Mouse (Mus musculus): Measurements from ENCODE around the gene Pde11a. TPM values are rescaled to one million over a fixed set of nuclear protein-coding genes. Genes with fewer than 3 reads are reported as not detected.

Gene Pde11a
- polyA plus RNA-seq, 1 experiment from 2014 or later, result 0.12 TPM

DNA sequence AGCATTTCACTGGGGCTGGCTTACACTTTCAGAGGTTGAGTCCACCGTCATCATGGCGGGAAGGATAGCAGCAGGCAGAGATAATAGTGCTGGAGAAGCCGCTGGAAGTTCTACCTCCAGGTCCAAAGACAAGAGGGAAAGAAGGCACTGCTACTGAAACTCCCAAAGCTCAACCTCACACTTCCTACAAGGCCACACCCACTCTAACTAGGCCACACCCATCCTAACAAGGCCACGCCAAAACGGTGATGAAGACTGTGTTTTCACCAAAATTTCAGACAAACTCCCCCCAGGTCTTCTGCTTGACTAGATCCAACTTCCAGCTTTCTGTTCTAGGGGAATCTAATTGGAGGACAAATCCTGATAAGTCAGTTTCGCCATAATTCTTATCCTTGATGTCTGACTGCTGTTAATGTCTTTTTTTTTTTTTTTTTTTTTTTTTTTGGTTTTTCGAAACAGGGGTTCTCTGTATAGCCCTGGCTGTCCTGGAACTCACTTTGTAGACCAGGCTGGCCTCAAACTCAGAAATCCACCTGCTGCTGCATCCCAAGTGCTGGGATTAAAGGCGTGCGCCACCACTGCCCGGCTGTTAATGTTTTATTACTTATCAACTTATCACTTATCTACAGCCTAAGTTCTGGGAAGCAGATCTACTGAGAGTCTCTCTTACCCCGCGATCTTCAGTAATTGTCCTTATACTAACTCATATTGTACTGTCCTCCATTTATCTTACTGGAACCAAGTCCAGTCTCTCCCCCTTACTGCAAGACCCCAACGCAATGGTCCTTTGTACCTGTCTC is 30.5 kb upstream of the Pde11a start:
- H3K4me3 ChIP-seq (ENCODE audit: low read depth, low read length), result no peak overlapping the region
- H3K9me3 ChIP-seq (ENCODE audit: control insufficient read depth, low read depth, low read length), result no peaks in the 10 kb centered on the region
- H3K4me1 ChIP-seq (ENCODE audit: control insufficient read depth, insufficient read depth, low read length), result peaks cover 5% of the 10 kb centered on the region; the same call in 1 of the 2 replicates
- H3K27ac ChIP-seq (ENCODE audit: low read length), result no peak overlapping the region
- WGBS, result 68% methylated on average over 13 of the region's 13 CpGs
- no peak for ATAC-seq (ENCODE audit: insufficient number of reproducible peaks, insufficient read depth, low FRiP score, low read depth)
- H3K4me2 ChIP-seq (replicated peaks; ENCODE audit: low read depth, low read length), result no peak overlapping the region
- peaks cover 14% of the 10 kb centered on the region for H3K36me3 ChIP-seq (ENCODE audit: control insufficient read depth, insufficient read depth, low read length)
- H3K27me3 ChIP-seq (ENCODE audit: control insufficient read depth, insufficient read depth, low read length), result no peaks in the 10 kb centered on the region
- no peak overlapping the region for H3K9ac ChIP-seq (replicated peaks; ENCODE audit: low read depth, low read length)

DNA sequence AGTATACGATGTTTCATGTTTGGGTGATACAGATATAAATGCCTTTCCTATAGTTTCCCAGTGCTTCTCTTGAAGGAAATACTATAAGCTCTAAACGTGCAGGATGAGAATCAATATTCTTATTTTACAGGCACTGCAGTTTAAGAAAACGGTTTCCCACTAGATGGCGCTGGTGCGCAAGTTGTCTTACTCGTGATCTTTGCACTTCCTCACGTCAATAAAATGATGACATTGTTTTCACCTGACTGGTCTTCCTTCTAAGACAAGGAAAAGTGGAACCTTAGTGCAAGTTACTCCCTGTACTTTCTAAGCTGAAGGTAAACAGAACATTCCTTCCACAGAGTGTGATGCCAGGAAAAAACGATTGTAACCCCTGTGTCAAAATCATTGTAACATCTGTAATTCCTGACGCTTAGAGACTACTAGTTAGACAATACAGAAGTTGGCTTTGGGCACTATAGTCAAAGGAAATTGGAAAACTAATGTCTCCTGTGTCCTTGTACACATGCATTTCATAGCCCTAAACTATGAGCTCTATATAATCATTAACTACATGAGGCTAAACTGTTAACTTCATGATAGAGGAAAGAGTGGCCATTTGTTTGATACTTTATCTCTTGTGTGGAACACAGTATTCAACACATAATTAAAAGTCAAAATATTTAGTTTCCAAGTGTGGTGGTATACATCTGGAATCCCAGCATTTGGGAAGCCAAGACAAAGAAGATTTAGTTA is 28.8 kb upstream of the Pde11a start:
- 12% methylated on average over 9 of the region's 9 CpGs for WGBS
- no peak for ATAC-seq (ENCODE audit: insufficient number of reproducible peaks, insufficient read depth, low FRiP score, low read depth)
- H3K4me1 ChIP-seq (ENCODE audit: control insufficient read depth, insufficient read depth, low read length), result peaks cover 5% of the 10 kb centered on the region; the same call in 1 of the 2 replicates

DNA sequence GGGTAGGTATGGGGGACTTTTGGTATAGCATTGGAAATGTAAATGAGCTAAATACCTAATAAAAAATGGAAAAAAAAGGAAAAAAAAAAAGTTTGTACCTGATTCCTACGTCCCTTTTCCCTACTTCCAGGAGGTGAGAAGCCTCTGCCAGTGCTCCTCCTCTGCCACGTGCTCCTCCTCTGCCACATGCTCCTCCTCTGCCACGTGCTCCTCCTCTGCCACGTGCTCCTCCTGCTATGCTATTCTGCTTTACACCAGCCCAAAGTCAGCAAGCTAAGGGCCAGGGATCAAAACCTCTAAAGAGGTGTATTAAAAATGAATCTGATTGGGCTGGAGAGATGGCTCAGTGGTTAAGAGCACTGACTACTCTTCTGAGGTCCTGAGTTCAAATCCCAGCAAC is 27.2 kb upstream of the Pde11a start:
- H3K9ac ChIP-seq (replicated peaks; ENCODE audit: low read depth, low read length), result no peak overlapping the region
- H3K36me3 ChIP-seq (ENCODE audit: control insufficient read depth, insufficient read depth, low read length), result no peaks in the 10 kb centered on the region
- H3K4me2 ChIP-seq (replicated peaks; ENCODE audit: low read depth, low read length), result no peak overlapping the region
- H3K4me3 ChIP-seq (ENCODE audit: low read depth, low read length), result no peak overlapping the region
- peaks cover under 1% of the 10 kb centered on the region; the same call in 1 of the 2 replicates for H3K4me1 ChIP-seq (ENCODE audit: control insufficient read depth, insufficient read depth, low read length)
- H3K9me3 ChIP-seq (ENCODE audit: control insufficient read depth, low read depth, low read length), result no peaks in the 10 kb centered on the region
- ATAC-seq (ENCODE audit: insufficient number of reproducible peaks, insufficient read depth, low FRiP score, low read depth), result no peak
- H3K27ac ChIP-seq (ENCODE audit: low read length), result no peak overlapping the region
- H3K27me3 ChIP-seq (ENCODE audit: control insufficient read depth, insufficient read depth, low read length), result no peaks in the 10 kb centered on the region
- 70% methylated on average over 4 of the region's 4 CpGs for WGBS

More for the DNA sequence above, 28.8 kb upstream of the Pde11a start:
- no peak overlapping the region for H3K4me2 ChIP-seq (replicated peaks; ENCODE audit: low read depth, low read length)
- H3K27ac ChIP-seq (ENCODE audit: low read length), result no peak overlapping the region
- H3K9ac ChIP-seq (replicated peaks; ENCODE audit: low read depth, low read length), result no peak overlapping the region
- H3K9me3 ChIP-seq (ENCODE audit: control insufficient read depth, low read depth, low read length), result no peaks in the 10 kb centered on the region
- no peaks in the 10 kb centered on the region for H3K27me3 ChIP-seq (ENCODE audit: control insufficient read depth, insufficient read depth, low read length)
- 0 out of 2 replicates have a peak, but pooled peaks cover 2% of the 10 kb centered on the region for H3K36me3 ChIP-seq (ENCODE audit: control insufficient read depth, insufficient read depth, low read length)
- H3K4me3 ChIP-seq (ENCODE audit: low read depth, low read length), result no peak overlapping the region

DNA sequence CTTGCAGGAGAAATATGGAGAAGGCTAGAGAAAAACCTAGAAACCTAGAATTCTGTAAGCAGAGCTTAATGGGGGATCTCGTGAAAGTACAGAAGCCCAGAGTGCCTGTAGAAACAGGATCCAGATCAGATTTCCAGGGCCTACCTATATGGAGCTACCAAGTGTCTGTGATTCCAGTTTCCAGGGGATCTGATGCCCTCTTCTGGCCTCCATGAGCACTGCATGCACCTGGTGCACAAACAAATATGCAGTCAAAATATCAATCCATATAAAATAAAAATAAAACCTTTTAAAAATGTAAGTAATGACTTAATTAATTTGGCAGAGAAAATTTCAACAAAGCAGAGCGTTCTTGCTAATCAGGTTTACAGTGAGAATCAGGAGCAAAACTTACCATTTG is 23.5 kb upstream of the Pde11a start:
- no peak for ATAC-seq (ENCODE audit: insufficient number of reproducible peaks, insufficient read depth, low FRiP score, low read depth)
- WGBS, result 45% methylated on average over 2 of the region's 2 CpGs

DNA sequence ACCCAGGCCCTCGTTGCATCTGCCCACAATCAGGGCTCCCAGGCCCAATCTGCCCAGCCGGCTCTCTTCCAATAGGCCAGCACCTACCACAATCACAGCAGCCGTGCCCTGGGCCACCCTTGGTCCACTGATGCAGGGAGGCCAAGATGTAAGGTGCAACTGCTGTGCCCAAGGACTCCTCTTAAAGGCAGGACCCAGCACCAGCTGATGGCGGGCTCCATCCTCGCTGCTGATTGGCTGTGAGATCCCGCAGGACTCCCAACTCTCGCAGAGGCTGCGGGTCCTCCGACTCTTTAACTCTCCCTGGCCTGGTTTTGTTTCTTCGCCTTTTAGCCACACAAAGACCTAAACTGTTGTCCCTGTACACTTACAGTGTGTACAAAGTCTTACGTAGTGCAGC is 21.7 kb upstream of the Pde11a start, which contains the start of gene Cyct:
Gene Cyct, minus strand, starts transcription at position 225 of the 400 bp plus-strand sequence.
- no peak within 1 kb of the TSS for H3K4me2 ChIP-seq (replicated peaks; ENCODE audit: low read depth, low read length)
- H3K27ac ChIP-seq (ENCODE audit: low read length), result no peak within 1 kb of the TSS
- H3K4me3 ChIP-seq (ENCODE audit: low read depth, low read length), result no peak within 1 kb of the TSS
- no peak for ATAC-seq (ENCODE audit: insufficient number of reproducible peaks, insufficient read depth, low FRiP score, low read depth)
- no peaks in the 10 kb centered on the region for H3K27me3 ChIP-seq (ENCODE audit: control insufficient read depth, insufficient read depth, low read length)
- no peak within 1 kb of the TSS for H3K9ac ChIP-seq (replicated peaks; ENCODE audit: low read depth, low read length)
- WGBS, result 87% methylated on average over 11 of the region's 11 CpGs
- H3K36me3 ChIP-seq (ENCODE audit: control insufficient read depth, insufficient read depth, low read length), result no peaks in the 10 kb centered on the region
- no peaks in the 10 kb centered on the region for H3K9me3 ChIP-seq (ENCODE audit: control insufficient read depth, low read depth, low read length)
- no peaks in the 10 kb centered on the region for H3K4me1 ChIP-seq (ENCODE audit: control insufficient read depth, insufficient read depth, low read length)

More for the DNA sequence above, 23.5 kb upstream of the Pde11a start:
- Histone ChIP-seq H3K4me1 (ENCODE audit: control insufficient read depth, insufficient read depth, low read length) (no peaks in the 10 kb centered on the region), H3K27ac (ENCODE audit: low read length) (no peak overlapping the region), H3K9me3 (ENCODE audit: control insufficient read depth, low read depth, low read length) (no peaks in the 10 kb centered on the region), H3K4me3 (ENCODE audit: low read depth, low read length) (no peak overlapping the region), H3K27me3 (ENCODE audit: control insufficient read depth, insufficient read depth, low read length) (no peaks in the 10 kb centered on the region), H3K36me3 (ENCODE audit: control insufficient read depth, insufficient read depth, low read length) (no peaks in the 10 kb centered on the region), H3K9ac (replicated peaks; ENCODE audit: low read depth, low read length) (no peak overlapping the region), H3K4me2 (replicated peaks; ENCODE audit: low read depth, low read length) (no peak overlapping the region)

DNA sequence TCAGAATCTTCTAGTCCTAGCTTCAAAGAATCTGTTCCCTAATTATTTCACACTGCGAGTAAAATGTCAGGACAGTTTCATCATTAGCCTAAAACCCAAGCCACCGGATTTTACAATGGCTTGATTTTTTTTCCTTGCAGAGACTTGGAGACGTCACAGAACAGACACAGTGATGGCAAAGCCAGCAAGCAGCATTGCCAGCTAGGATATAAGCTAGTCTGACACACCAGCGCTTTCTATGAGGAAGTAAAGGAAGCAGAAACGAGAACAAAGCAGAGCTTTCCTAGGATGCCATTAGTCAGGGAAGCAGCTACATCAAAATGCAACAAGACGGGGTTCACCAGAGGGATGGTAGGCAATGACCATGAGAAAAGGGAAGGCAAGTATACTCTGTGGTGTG is 9.3 kb upstream of the Pde11a start:
- Histone ChIP-seq H3K27me3 (ENCODE audit: control insufficient read depth, insufficient read depth, low read length) (no peaks in the 10 kb centered on the region), H3K9ac (replicated peaks; ENCODE audit: low read depth, low read length) (no peak overlapping the region), H3K27ac (ENCODE audit: low read length) (no peak overlapping the region), H3K36me3 (ENCODE audit: control insufficient read depth, insufficient read depth, low read length) (no peaks in the 10 kb centered on the region), H3K4me3 (ENCODE audit: low read depth, low read length) (no peak overlapping the region), H3K4me2 (replicated peaks; ENCODE audit: low read depth, low read length) (no peak overlapping the region), H3K4me1 (ENCODE audit: control insufficient read depth, insufficient read depth, low read length) (no peaks in the 10 kb centered on the region), H3K9me3 (ENCODE audit: control insufficient read depth, low read depth, low read length) (no peaks in the 10 kb centered on the region)
- 72% methylated on average over 6 of the region's 6 CpGs for WGBS
- ATAC-seq (ENCODE audit: insufficient number of reproducible peaks, insufficient read depth, low FRiP score, low read depth), result no peak

DNA sequence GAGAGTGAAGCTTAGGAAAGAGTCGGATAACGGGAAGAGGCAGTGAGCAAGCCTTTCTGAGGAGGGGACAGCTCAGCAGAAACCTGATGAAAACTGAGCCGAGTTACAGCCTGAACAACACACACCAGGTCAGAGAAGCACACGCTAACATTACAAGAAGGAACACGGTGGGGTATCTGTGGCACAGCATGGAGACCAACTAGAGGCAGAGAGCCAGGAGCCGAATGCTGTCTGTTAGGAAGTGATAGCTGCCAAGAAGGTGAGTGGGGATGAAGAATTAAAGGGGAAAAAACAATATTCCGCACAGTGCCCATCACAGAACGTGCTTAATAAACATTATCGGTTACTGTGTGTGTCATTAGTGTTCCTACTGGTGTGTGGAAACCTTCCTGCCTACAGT is 3.6 kb upstream of the Pde11a start:
- whole genome bisulfite sequencing, result 86% methylated on average over 9 of the region's 9 CpGs
- H3K9me3 ChIP-seq (ENCODE audit: control insufficient read depth, low read depth, low read length), result no peaks in the 10 kb centered on the region

DNA sequence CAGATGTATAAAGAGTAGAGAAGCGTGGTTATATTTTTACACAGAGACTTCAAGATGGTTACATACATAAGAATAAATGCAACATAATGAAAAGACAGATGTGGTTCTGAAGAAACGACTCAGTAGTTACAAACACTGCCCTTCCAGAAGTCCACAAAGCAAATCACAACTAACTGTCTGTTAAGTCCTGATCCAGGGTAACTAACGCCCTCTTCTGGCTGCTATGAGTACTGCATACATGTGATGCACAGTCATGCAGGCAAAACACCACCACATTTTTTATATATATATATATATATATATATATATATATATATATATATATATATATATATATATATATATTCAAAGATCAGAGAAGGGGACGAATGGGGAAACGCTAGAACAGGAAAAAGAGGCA is 4.0 kb downstream of the Pde11a start:
- no peaks in the 10 kb centered on the region for H3K27me3 ChIP-seq (ENCODE audit: control insufficient read depth, insufficient read depth, low read length)
- H3K4me1 ChIP-seq (ENCODE audit: control insufficient read depth, insufficient read depth, low read length), result 0 out of 2 replicates have a peak, but pooled peaks cover 3% of the 10 kb centered on the region
- H3K9me3 ChIP-seq (ENCODE audit: control insufficient read depth, low read depth, low read length), result no peaks in the 10 kb centered on the region
- H3K36me3 ChIP-seq (ENCODE audit: control insufficient read depth, insufficient read depth, low read length), result no peaks in the 10 kb centered on the region
- H3K4me3 ChIP-seq (ENCODE audit: low read depth, low read length), result no peak overlapping the region
- no peak overlapping the region for H3K9ac ChIP-seq (replicated peaks; ENCODE audit: low read depth, low read length)
- ATAC-seq (ENCODE audit: insufficient number of reproducible peaks, insufficient read depth, low FRiP score, low read depth), result no peak
- H3K4me2 ChIP-seq (replicated peaks; ENCODE audit: low read depth, low read length), result no peak overlapping the region
- no peak overlapping the region for H3K27ac ChIP-seq (ENCODE audit: low read length)
- WGBS, result 83% methylated on average over 5 of the region's 5 CpGs

More for the DNA sequence above, 3.6 kb upstream of the Pde11a start:
- H3K27me3 ChIP-seq (ENCODE audit: control insufficient read depth, insufficient read depth, low read length), result no peaks in the 10 kb centered on the region
- H3K27ac ChIP-seq (ENCODE audit: low read length), result no peak overlapping the region
- H3K9ac ChIP-seq (replicated peaks; ENCODE audit: low read depth, low read length), result no peak overlapping the region
- ATAC-seq (ENCODE audit: insufficient number of reproducible peaks, insufficient read depth, low FRiP score, low read depth), result no peak
- no peak overlapping the region for H3K4me3 ChIP-seq (ENCODE audit: low read depth, low read length)
- 0 out of 2 replicates have a peak, but pooled peaks cover 3% of the 10 kb centered on the region for H3K4me1 ChIP-seq (ENCODE audit: control insufficient read depth, insufficient read depth, low read length)
- H3K4me2 ChIP-seq (replicated peaks; ENCODE audit: low read depth, low read length), result no peak overlapping the region
- H3K36me3 ChIP-seq (ENCODE audit: control insufficient read depth, insufficient read depth, low read length), result no peaks in the 10 kb centered on the region

Measured in stomach, embryonic 14.5 days (tissue).